In the genomic region with DNA sequence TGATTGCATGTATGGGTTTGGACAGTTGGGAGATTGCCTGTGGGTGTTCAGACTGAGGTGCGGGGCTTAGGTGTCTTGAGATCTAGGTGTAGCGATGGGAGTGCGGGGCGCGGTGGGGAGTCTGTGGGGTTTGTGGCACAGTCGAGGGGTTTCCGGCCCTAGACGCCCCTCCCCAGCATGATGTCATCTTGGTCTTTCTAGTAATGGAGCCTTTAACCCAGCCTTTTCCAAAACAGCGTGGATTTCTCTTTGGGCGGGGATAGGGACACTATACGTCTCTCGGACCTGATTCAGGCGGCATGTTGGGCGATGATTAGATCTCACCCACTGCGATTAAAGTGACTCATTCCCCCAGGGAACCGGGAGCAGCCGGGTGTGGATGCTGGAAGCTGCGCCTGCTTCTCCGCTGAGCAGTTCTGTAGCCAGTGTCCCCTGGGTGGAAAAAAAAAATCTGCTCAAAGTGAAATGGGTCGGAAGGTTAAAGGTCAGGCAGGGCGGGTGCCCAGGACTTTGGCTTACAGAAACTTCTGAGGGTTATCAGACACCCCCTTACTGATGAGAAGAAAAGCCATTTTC, we compare ENCODE assay signal across 8 mouse cellular contexts. TPM values are rescaled to one million over a fixed set of nuclear protein-coding genes. Genes with fewer than 3 reads are reported as not detected.
DNase-seq lines count a peak whose midpoint lies in the region; ATAC-seq and TF ChIP-seq lines count a peak whose summit lies in the region.

No protein-coding gene starts in this region.

- no peaks in the 10 kb centered on the region for H3K27me3 ChIP-seq in forebrain, postnatal 0 days (ENCODE audit: insufficient read depth, low read length)
- H3K27me3 ChIP-seq in lung, embryonic 16.5 days (ENCODE audit: control insufficient read depth, insufficient read depth, low read depth, low read length) = no peaks in the 10 kb centered on the region

- peak; percentile 79 for DNase-seq in Muller cell, postnatal 12 days (ENCODE audit: inconsistent ontology term)
- DNase-seq in cerebellum, adult 11-12 months = peak; percentile 77
- DNase-seq in forebrain, postnatal 0 days = peak; percentile 74
- DNase-seq in heart, postnatal 36 days = peak; percentile 52 to 65
- DNase-seq in layer of hippocampus, adult 2 months (ENCODE audit: low spot score in 2 of 2) = peak in 1 of 2 experiments; percentile 47
- peak; percentile 70 to 80 for DNase-seq in right cerebral cortex, postnatal 10 days (ENCODE audit: low spot score in 2 of 2)

- peak overlapping the region; percentile 100 for H3K4me3 ChIP-seq in forebrain, postnatal 0 days (ENCODE audit: low read depth, low read length)
- H3K4me3 ChIP-seq in layer of hippocampus, adult 2 months = peak overlapping the region; percentile 94
- H3K4me3 ChIP-seq in lung, embryonic 16.5 days (ENCODE audit: low read length) = peak overlapping the region; percentile 99

- H3K9me3 ChIP-seq in forebrain, postnatal 0 days (ENCODE audit: low read length) = no peaks in the 10 kb centered on the region
- no peaks in the 10 kb centered on the region for H3K9me3 ChIP-seq in lung, embryonic 16.5 days (ENCODE audit: control insufficient read depth, low read length)

- H3K36me3 ChIP-seq in forebrain, postnatal 0 days (ENCODE audit: insufficient read depth) = peaks cover 7% of the 10 kb centered on the region; the same call in 1 of the 2 replicates
- 0 out of 2 replicates have a peak, but pooled peaks cover 2% of the 10 kb centered on the region for H3K36me3 ChIP-seq in lung, embryonic 16.5 days (ENCODE audit: control insufficient read depth, insufficient read depth, low read length)

- H3K4me1 ChIP-seq in forebrain, postnatal 0 days (ENCODE audit: insufficient read depth) = peaks cover 12% of the 10 kb centered on the region
- H3K4me1 ChIP-seq in lung, embryonic 16.5 days (replicated peaks; ENCODE audit: control insufficient read depth, insufficient read depth, low read length) = peaks cover 24% of the 10 kb centered on the region

- no peak for TF ChIP-seq CTCF in forebrain, postnatal 0 days (IDR thresholded peaks at IDR 0.05; ENCODE audit: low read depth)
- no peak for TF ChIP-seq CTCF in layer of hippocampus, adult 2 months (conservative IDR thresholded peaks at IDR 0.05)

- 2% methylated on average over 21 of the region's 21 CpGs for WGBS in forebrain, postnatal 0 days
- WGBS in lung, embryonic 16.5 days = under 1% methylated on average over 21 of the region's 21 CpGs

- H3K27ac ChIP-seq in forebrain, postnatal 0 days (ENCODE audit: low read depth, low read length) = peak overlapping the region; percentile 87
- peak overlapping the region; percentile 95 for H3K27ac ChIP-seq in layer of hippocampus, adult 2 months
- peak overlapping the region; percentile 77 for H3K27ac ChIP-seq in lung, embryonic 16.5 days (ENCODE audit: low read length)

- intact Hi-C loops in heart, postnatal 36 days (cut with DNase I) = loop anchor here (1.0 to 2.0 kb wide), 2 partner anchors 22 to 50 kb away; no protein-coding TSS in a partner anchor

- H3K4me2 ChIP-seq in forebrain, postnatal 0 days (ENCODE audit: low read depth) = peak overlapping the region; percentile 88
- H3K4me2 ChIP-seq in lung, embryonic 16.5 days (ENCODE audit: low read depth, low read length) = peak overlapping the region; percentile 89

- peak; percentile 27 for ATAC-seq in forebrain, postnatal 0 days
- ATAC-seq in lung, embryonic 16.5 days (ENCODE audit: low read depth) = peak; percentile 7
- ATAC-seq in megakaryocyte progenitor cell, adult 5-6 weeks (replicated peaks; ENCODE audit: poor library complexity) = no peak

- peak overlapping the region; percentile 96 for H3K9ac ChIP-seq in forebrain, postnatal 0 days
- H3K9ac ChIP-seq in lung, embryonic 16.5 days (ENCODE audit: low read length) = peak overlapping the region; percentile 100

RNA-seq across cellular contexts. Expression of a gene that starts 1.0 kb away (rescaled TPM):
- 154 and 187 TPM in 2 replicates for total RNA-seq in forebrain, postnatal 0 days (2014; rRNA removed)
- polyA plus RNA-seq in forebrain, postnatal 0 days (2015; fragmentation: Nextera tagmentation; extraction: Ambion mirVana) = 91.5 and 112 TPM in 2 replicates
- total RNA-seq in heart, postnatal 36 days (2021) = 10 to 100 TPM; 54.9 to 57.6 TPM
- total RNA-seq in layer of hippocampus, adult 2 months (2021) = 100 to 1,000 TPM; 226 to 243 TPM
- polyA plus RNA-seq in lung, embryonic 16.5 days (2015; fragmentation: Nextera tagmentation; extraction: Ambion mirVana) = 68.3 and 69.1 TPM in 2 replicates
- total RNA-seq in megakaryocyte progenitor cell, adult 5-6 weeks (2015) = 18.3 and 20.0 TPM in 2 replicates
- 23.4 and 23.6 TPM in 2 replicates for total RNA-seq in megakaryocyte progenitor cell, adult 5-6 weeks (2017)

RNA-seq across cellular contexts. Expression of a gene that starts 23.3 kb away (rescaled TPM):
- 40.5 and 42.0 TPM in 2 replicates for total RNA-seq in forebrain, postnatal 0 days (2014; rRNA removed)
- 38.9 and 42.0 TPM in 2 replicates for polyA plus RNA-seq in forebrain, postnatal 0 days (2015; fragmentation: Nextera tagmentation; extraction: Ambion mirVana)
- total RNA-seq in heart, postnatal 36 days (2021) = 10 to 100 TPM; 43.2 to 48.5 TPM
- 10 to 100 TPM; 83.1 to 85.1 TPM for total RNA-seq in layer of hippocampus, adult 2 months (2021)
- 41.8 and 41.9 TPM in 2 replicates for polyA plus RNA-seq in lung, embryonic 16.5 days (2015; fragmentation: Nextera tagmentation; extraction: Ambion mirVana)
- total RNA-seq in megakaryocyte progenitor cell, adult 5-6 weeks (2015) = 5.8 and 6.3 TPM in 2 replicates
- 31.2 and 38.7 TPM in 2 replicates for total RNA-seq in megakaryocyte progenitor cell, adult 5-6 weeks (2017)
